Mouse (Mus musculus): ENCODE data around the gene Cfp.

GRCm38 (mm10) chrX:20923506-20923905 is 7.8 kb downstream of the Cfp start:
- no peak for TF ChIP-seq USF1 (IDR thresholded peaks at IDR 0.05; ENCODE audit: low read depth)
- TF ChIP-seq POLR2A (IDR thresholded peaks at IDR 0.05; ENCODE audit: insufficient read length, low read depth): no peak
- no peak for TF ChIP-seq MYOD1 (IDR thresholded peaks at IDR 0.05; ENCODE audit: control insufficient read depth in 1 of 3, insufficient read length in 2 of 3, low read depth in 2 of 3)
- no peak for TF ChIP-seq SRF (IDR thresholded peaks at IDR 0.05; ENCODE audit: control insufficient read depth, insufficient read length, low read depth)
- no peak for TF ChIP-seq MAX (IDR thresholded peaks at IDR 0.05; ENCODE audit: low read depth)
- no peak for TF ChIP-seq MYOG (IDR thresholded peaks at IDR 0.05; ENCODE audit: control insufficient read depth in 1 of 3, insufficient read depth in 1 of 3, insufficient read length in 2 of 3, low read depth in 2 of 3)
- no peak for TF ChIP-seq POLR2AphosphoS2 (IDR thresholded peaks at IDR 0.05; ENCODE audit: insufficient read length, low read depth)
- TF ChIP-seq CEBPB (IDR thresholded peaks at IDR 0.05; ENCODE audit: insufficient read depth, poor library complexity, severe bottlenecking): no peak
- TF ChIP-seq TCF12 (IDR thresholded peaks at IDR 0.05; ENCODE audit: insufficient read depth, poor library complexity, severe bottlenecking): no peak
- no peak for TF ChIP-seq TCF3 (IDR thresholded peaks at IDR 0.05; ENCODE audit: insufficient read length, low read depth)
- TF ChIP-seq E2F4 (IDR thresholded peaks at IDR 0.05; ENCODE audit: insufficient read depth): no peak
- no peak for TF ChIP-seq REST (IDR thresholded peaks at IDR 0.05; ENCODE audit: insufficient read depth, insufficient read length)

Measured in myocyte (in vitro differentiated cells).